Mouse (Mus musculus): ENCODE data around the gene Ext2. TPM values are rescaled to one million over a fixed set of nuclear protein-coding genes. Genes with fewer than 3 reads are reported as not detected.

The Ext2 gene
- polyA plus RNA-seq, 1 experiment from 2014 or later: 82.8 TPM

GRCm38 (mm10) chr2:93647051-93647923 is 175.1 kb downstream of the Ext2 start:
- DNase-seq (ENCODE audit: low spot score): no peak
- under 1% methylated on average over 44 of the region's 44 CpGs for WGBS
- Histone ChIP-seq H3K4me3 (peak overlapping the region; percentile 50), H3K27ac (no peak overlapping the region), H3K36me3 (no peaks in the 10 kb centered on the region), H3K4me1 (peaks cover 40% of the 10 kb centered on the region), H3K9me3 (no peaks in the 10 kb centered on the region), H3K27me3 (ENCODE audit: insufficient read depth, poor library complexity, severe bottlenecking) (peaks cover 100% of the 10 kb centered on the region)

- no peak overlapping the region for H3K27ac ChIP-seq
- H3K4me1 ChIP-seq: peaks cover 50% of the 10 kb centered on the region
- peaks cover 100% of the 10 kb centered on the region for H3K27me3 ChIP-seq (ENCODE audit: insufficient read depth, poor library complexity, severe bottlenecking)
- H3K36me3 ChIP-seq: no peaks in the 10 kb centered on the region
- no peaks in the 10 kb centered on the region for H3K9me3 ChIP-seq
- H3K4me3 ChIP-seq: peak overlapping the region; percentile 51
- no peak for DNase-seq (ENCODE audit: low spot score)
- WGBS: 2% methylated on average over 33 of the region's 33 CpGs
Observed at GRCm38 (mm10) chr2:93645626-93646320, 176.6 kb downstream of the Ext2 start.

- no peak overlapping the region for H3K27ac ChIP-seq
- DNase-seq (ENCODE audit: low spot score): no peak
- no peaks in the 10 kb centered on the region for H3K9me3 ChIP-seq
- H3K27me3 ChIP-seq (ENCODE audit: insufficient read depth, poor library complexity, severe bottlenecking): peaks cover 100% of the 10 kb centered on the region
- WGBS: 11% methylated on average over 10 of the region's 10 CpGs
- H3K4me3 ChIP-seq: no peak overlapping the region
- no peaks in the 10 kb centered on the region for H3K36me3 ChIP-seq
- H3K4me1 ChIP-seq: peaks cover 50% of the 10 kb centered on the region
Observed at GRCm38 (mm10) chr2:93645197-93645596, 177.2 kb downstream of the Ext2 start.

GRCm38 (mm10) chr2:93644731-93645130 is 177.6 kb downstream of the Ext2 start:
- H3K9me3 ChIP-seq: no peaks in the 10 kb centered on the region
- H3K4me1 ChIP-seq: peaks cover 50% of the 10 kb centered on the region
- H3K4me3 ChIP-seq: no peak overlapping the region
- DNase-seq (ENCODE audit: low spot score): no peak
- WGBS: 15% methylated on average over 6 of the region's 6 CpGs
- no peaks in the 10 kb centered on the region for H3K36me3 ChIP-seq
- peaks cover 100% of the 10 kb centered on the region for H3K27me3 ChIP-seq (ENCODE audit: insufficient read depth, poor library complexity, severe bottlenecking)
- no peak overlapping the region for H3K27ac ChIP-seq

- H3K4me1 ChIP-seq: peaks cover 50% of the 10 kb centered on the region
- H3K9me3 ChIP-seq: no peaks in the 10 kb centered on the region
- WGBS: 23% methylated on average over 4 of the region's 4 CpGs
- no peak overlapping the region for H3K27ac ChIP-seq
- peaks cover 100% of the 10 kb centered on the region for H3K27me3 ChIP-seq (ENCODE audit: insufficient read depth, poor library complexity, severe bottlenecking)
- no peak for DNase-seq (ENCODE audit: low spot score)
- H3K4me3 ChIP-seq: no peak overlapping the region
- no peaks in the 10 kb centered on the region for H3K36me3 ChIP-seq
Observed at GRCm38 (mm10) chr2:93644234-93644633, 178.1 kb downstream of the Ext2 start.

- H3K4me3 ChIP-seq: peak overlapping the region; percentile 68
- H3K9me3 ChIP-seq: no peaks in the 10 kb centered on the region
- peaks cover 100% of the 10 kb centered on the region for H3K27me3 ChIP-seq (ENCODE audit: insufficient read depth, poor library complexity, severe bottlenecking)
- peaks cover 46% of the 10 kb centered on the region for H3K4me1 ChIP-seq
- H3K36me3 ChIP-seq: no peaks in the 10 kb centered on the region
- H3K27ac ChIP-seq: 0 out of 2 replicates have a peak overlapping the region, but pooled peaks have one; percentile 76
- WGBS: under 1% methylated on average over 28 of the region's 28 CpGs
- no peak for DNase-seq (ENCODE audit: low spot score)
Observed at GRCm38 (mm10) chr2:93643403-93643780, 179.0 kb downstream of the Ext2 start.

- Histone ChIP-seq H3K4me3 (no peak overlapping the region), H3K27me3 (ENCODE audit: insufficient read depth, poor library complexity, severe bottlenecking) (peaks cover 82% of the 10 kb centered on the region), H3K36me3 (no peaks in the 10 kb centered on the region), H3K4me1 (no peaks in the 10 kb centered on the region; the same call in none of the 2 replicates), H3K27ac (no peak overlapping the region), H3K9me3 (no peaks in the 10 kb centered on the region)
- no peak for DNase-seq (ENCODE audit: low spot score)
- 86% methylated on average over 4 of the region's 4 CpGs for WGBS
Observed at GRCm38 (mm10) chr2:93634609-93635008, 187.8 kb downstream of the Ext2 start.

- H3K4me3 ChIP-seq: no peak overlapping the region
- no peak for DNase-seq (ENCODE audit: low spot score)
- H3K4me1 ChIP-seq: peaks cover 9% of the 10 kb centered on the region
- H3K36me3 ChIP-seq: no peaks in the 10 kb centered on the region
- H3K27me3 ChIP-seq (ENCODE audit: insufficient read depth, poor library complexity, severe bottlenecking): peaks cover 42% of the 10 kb centered on the region
- WGBS: 72% methylated on average over 13 of the region's 13 CpGs
- H3K9me3 ChIP-seq: no peaks in the 10 kb centered on the region
- H3K27ac ChIP-seq: no peak overlapping the region
Observed at GRCm38 (mm10) chr2:93624665-93625408, 197.5 kb downstream of the Ext2 start.

GRCm38 (mm10) chr2:93619208-93619849 is 203.0 kb downstream of the Ext2 start:
- Histone ChIP-seq H3K27ac (peak overlapping the region; percentile 2; the same call in 1 of the 2 replicates), H3K36me3 (no peaks in the 10 kb centered on the region), H3K4me3 (no peak overlapping the region), H3K9me3 (no peaks in the 10 kb centered on the region), H3K27me3 (ENCODE audit: insufficient read depth, poor library complexity, severe bottlenecking) (peaks cover 19% of the 10 kb centered on the region; the same call in 1 of the 2 replicates), H3K4me1 (peaks cover 28% of the 10 kb centered on the region)
- WGBS: 32% methylated on average over 5 of the region's 5 CpGs
- no peak for DNase-seq (ENCODE audit: low spot score)

- H3K4me1 ChIP-seq: peaks cover 29% of the 10 kb centered on the region
- H3K27me3 ChIP-seq (ENCODE audit: insufficient read depth, poor library complexity, severe bottlenecking): peaks cover 25% of the 10 kb centered on the region; the same call in 1 of the 2 replicates
- no peak overlapping the region for H3K27ac ChIP-seq
- no peak for DNase-seq (ENCODE audit: low spot score)
- H3K4me3 ChIP-seq: no peak overlapping the region
- WGBS: 64% methylated on average over 19 of the region's 19 CpGs
- no peaks in the 10 kb centered on the region for H3K36me3 ChIP-seq
- H3K9me3 ChIP-seq: no peaks in the 10 kb centered on the region
Observed at GRCm38 (mm10) chr2:93618447-93619199, 203.7 kb downstream of the Ext2 start.

- Histone ChIP-seq H3K4me1 (peaks cover 29% of the 10 kb centered on the region), H3K27me3 (ENCODE audit: insufficient read depth, poor library complexity, severe bottlenecking) (peaks cover 27% of the 10 kb centered on the region), H3K27ac (peak overlapping the region; percentile 8; the same call in 1 of the 2 replicates), H3K36me3 (no peaks in the 10 kb centered on the region), H3K4me3 (no peak overlapping the region), H3K9me3 (no peaks in the 10 kb centered on the region)
- 65% methylated on average over 27 of the region's 27 CpGs for WGBS
- DNase-seq (ENCODE audit: low spot score): no peak
Observed at GRCm38 (mm10) chr2:93615845-93616689, 206.3 kb downstream of the Ext2 start.

Measured in heart, embryonic 10.5 days (tissue).